Mouse (Mus musculus) testis, adult 2 months (tissue): ENCODE data around the gene Emg1. TPM values are rescaled to one million over a fixed set of nuclear protein-coding genes. Genes with fewer than 3 reads are reported as not detected.

Experiments
- H3K27ac ChIP-seq: fragments of 200-500 bp; 2 replicates; pipeline ENCODE4 v1.5.1; 2012; ENCODE audit warnings: low read depth, low read length; ENCODE audit not compliant: control insufficient read depth, insufficient read depth
- H3K27me3 ChIP-seq: fragments of 200-500 bp; 2 replicates; pipeline ENCODE4 v1.6.1; 2012; ENCODE audit warnings: mild to moderate bottlenecking, low read length, moderate library complexity; ENCODE audit not compliant: control insufficient read depth, insufficient read depth
- H3K36me3 ChIP-seq: fragments of 200-500 bp; 2 replicates; pipeline ENCODE4 v1.6.1; 2012; ENCODE audit warnings: mild to moderate bottlenecking, low read length; ENCODE audit not compliant: control insufficient read depth, insufficient read depth
- H3K4me1 ChIP-seq: fragments of 200-500 bp; 2 replicates; pipeline ENCODE4 v1.6.1; 2012; ENCODE audit warnings: low read length; ENCODE audit not compliant: control insufficient read depth, insufficient read depth
- H3K4me3 ChIP-seq: fragments of 200-500 bp; 2 replicates; pipeline ENCODE4 v1.5.1; 2012; ENCODE audit warnings: low read depth, mild to moderate bottlenecking, low read length, moderate library complexity, mixed read lengths; ENCODE audit not compliant: control insufficient read depth
- CTCF ChIP-seq: fragments of 200-500 bp; IDR thresholded peaks from 2 replicates; pipeline ENCODE4 v1.5.1; 2012; ENCODE audit warnings: low read depth, mild to moderate bottlenecking, inconsistent platforms, low read length, moderate library complexity; ENCODE audit not compliant: control insufficient read depth, insufficient read depth, insufficient replicate concordance
- POLR2A ChIP-seq: fragments of 200-500 bp; IDR thresholded peaks from 2 replicates; pipeline ENCODE4 v1.6.1; 2012; ENCODE audit warnings: low read depth, mild to moderate bottlenecking, inconsistent platforms, low read length, moderate library complexity; ENCODE audit not compliant: control insufficient read depth
- polyA plus RNA-seq: library from polyadenylated mRNA; depleted of rRNA; stranded (reverse); fragments of >200 nt; gene quantifications from 2 replicates; pipeline ENCODE4 v1.2.3, GENCODE M21; 2012

The Emg1 gene
- polyA plus RNA-seq, 1 experiment, result 44.1 TPM

GRCm38 (mm10) chr6:124739231-124739796 is 27.3 kb upstream of the Emg1 start:
- Histone ChIP-seq H3K36me3 (no peaks in the 10 kb centered on the region), H3K27me3 (no peaks in the 10 kb centered on the region), H3K4me1 (peaks cover 8% of the 10 kb centered on the region), H3K27ac (no peak overlapping the region), H3K4me3 (peak overlapping the region; percentile 6)
- TF ChIP-seq POLR2A (no peak), CTCF (no peak)

- Histone ChIP-seq H3K36me3 (no peaks in the 10 kb centered on the region), H3K4me3 (peak within 1 kb of the TSS; percentile 6; the same call in 1 of the 2 replicates), H3K4me1 (peaks cover 8% of the 10 kb centered on the region), H3K27me3 (no peaks in the 10 kb centered on the region), H3K27ac (no peak within 1 kb of the TSS)
- TF ChIP-seq CTCF, result no peak
- no peak for TF ChIP-seq POLR2A
These were observed 26.6 kb upstream of the Emg1 start, which contains the start of gene Ptpn6 for GRCm38 (mm10) chr6:124738511-124739023. TSS of gene Ptpn6 (minus strand) at chr6:124738714.

DNA sequence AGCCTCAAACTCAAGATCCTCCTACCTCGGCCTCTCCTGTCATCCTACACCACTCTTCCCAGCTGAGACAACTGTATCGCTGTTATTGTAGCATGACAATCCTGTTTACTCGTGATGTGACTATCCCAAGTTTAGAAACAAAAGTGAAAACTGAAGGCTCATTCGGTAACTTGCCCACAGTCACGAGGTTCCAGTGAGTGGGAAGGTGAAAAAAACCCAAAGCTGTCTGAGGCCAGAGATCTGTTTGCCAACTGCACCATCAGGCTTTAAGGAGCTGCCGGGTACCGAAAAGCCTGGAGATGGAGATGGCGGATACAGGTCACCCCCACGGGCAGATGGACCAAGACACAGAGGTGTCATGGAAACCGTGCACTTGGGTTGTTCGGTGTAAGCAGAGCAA is 25.1 kb upstream of the Emg1 start:
- Histone ChIP-seq H3K27ac (no peak overlapping the region), H3K36me3 (no peaks in the 10 kb centered on the region), H3K4me3 (no peak overlapping the region), H3K27me3 (no peaks in the 10 kb centered on the region), H3K4me1 (peaks cover 8% of the 10 kb centered on the region)
- TF ChIP-seq POLR2A (no peak), CTCF (no peak)

DNA sequence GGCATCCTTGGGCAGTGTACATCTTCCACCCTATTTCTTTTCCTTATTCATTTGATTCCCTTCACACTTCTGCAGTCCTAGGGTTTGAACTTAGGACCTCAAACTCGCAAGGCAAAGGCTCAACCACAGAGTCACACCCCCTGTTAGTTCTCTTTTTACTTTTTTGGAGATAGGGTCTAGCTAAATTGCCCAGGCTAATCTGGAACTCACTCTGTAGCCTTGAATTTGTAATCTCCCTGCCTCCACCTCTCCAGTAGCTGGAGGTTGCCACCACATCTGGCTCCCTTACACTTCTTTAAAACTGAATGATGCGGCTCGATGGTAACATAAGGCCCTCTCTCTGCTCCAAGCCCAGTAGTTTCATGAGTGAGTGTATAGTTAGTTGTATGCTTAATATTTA is 22.4 kb upstream of the Emg1 start:
- TF ChIP-seq CTCF, result no peak
- TF ChIP-seq POLR2A, result no peak
- no peaks in the 10 kb centered on the region for H3K36me3 ChIP-seq

DNA sequence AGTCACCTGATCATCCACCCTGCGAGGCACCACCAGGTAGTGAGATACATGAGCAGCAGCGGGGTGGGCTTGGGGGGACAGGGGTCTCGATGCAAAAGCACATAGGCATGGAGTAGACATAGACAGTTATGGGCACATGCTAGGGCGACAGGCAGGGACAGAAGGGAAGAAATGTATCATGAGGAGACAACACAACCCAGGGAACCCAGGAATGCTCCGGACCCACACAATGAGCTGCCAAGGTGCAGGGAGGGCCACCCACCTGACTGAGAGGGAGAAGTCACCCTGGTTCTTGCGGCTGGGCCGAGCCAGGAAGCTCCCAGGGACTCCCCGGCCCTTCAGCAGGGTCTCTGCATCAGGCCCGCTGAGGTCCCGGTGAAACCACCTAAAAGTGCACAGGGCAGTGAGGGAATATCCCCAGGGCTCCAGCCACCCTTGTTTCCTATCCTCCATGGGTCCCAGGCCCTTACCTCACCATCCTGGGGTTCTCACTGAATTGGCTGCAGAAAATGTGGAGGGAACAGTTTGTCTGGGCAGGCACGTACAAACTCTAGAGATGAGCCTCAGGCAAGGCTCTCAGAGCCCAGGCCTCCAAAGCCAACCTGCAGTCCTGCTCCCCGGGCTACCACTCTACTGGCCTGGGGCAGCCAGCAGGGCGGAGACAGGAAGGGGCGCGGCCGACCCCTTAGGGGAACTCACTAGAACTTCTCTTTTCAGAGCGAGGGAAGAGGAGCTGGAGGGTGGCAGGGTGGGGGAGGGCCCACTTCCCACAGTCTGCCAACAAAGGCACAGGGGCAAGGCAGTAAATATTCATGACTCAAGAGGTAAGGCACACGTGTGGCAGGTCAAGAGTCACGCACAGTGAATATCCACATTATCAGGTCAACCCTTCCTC is 20.7 kb upstream of the Emg1 start:
- no peak overlapping the region for H3K27ac ChIP-seq
- H3K36me3 ChIP-seq, result no peaks in the 10 kb centered on the region
- H3K4me1 ChIP-seq, result no peaks in the 10 kb centered on the region
- TF ChIP-seq POLR2A (no peak), CTCF (no peak)
- no peaks in the 10 kb centered on the region for H3K27me3 ChIP-seq
- no peak overlapping the region for H3K4me3 ChIP-seq

More for the DNA sequence above, 22.4 kb upstream of the Emg1 start:
- H3K4me1 ChIP-seq, result no peaks in the 10 kb centered on the region; the same call in none of the 2 replicates
- no peaks in the 10 kb centered on the region for H3K27me3 ChIP-seq
- H3K4me3 ChIP-seq, result no peak overlapping the region
- no peak overlapping the region for H3K27ac ChIP-seq

DNA sequence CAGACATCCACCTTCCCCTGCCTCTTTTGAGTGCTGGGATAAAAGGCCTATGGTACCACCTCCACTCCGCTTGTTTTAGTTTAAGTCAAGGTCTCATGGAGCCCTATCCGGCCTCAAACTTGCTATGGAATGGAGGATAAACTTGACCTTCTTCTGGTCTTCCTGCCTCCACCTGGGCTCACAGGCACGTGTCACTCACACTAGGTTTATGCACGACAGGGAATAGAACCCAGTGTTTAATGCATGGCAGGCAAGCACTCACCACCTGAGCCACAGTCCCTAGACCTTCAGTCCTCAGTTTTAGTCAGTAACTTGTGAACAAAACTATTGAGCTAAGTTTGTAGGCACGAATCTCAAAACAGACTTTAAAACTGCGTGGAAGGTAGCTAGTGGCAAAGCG is 19.1 kb upstream of the Emg1 start:
- no peaks in the 10 kb centered on the region for H3K36me3 ChIP-seq
- H3K4me3 ChIP-seq, result no peak overlapping the region
- no peak overlapping the region for H3K27ac ChIP-seq
- no peaks in the 10 kb centered on the region for H3K27me3 ChIP-seq
- H3K4me1 ChIP-seq, result no peaks in the 10 kb centered on the region
- no peak for TF ChIP-seq CTCF
- TF ChIP-seq POLR2A, result no peak
